Mouse (Mus musculus) megakaryocyte-erythroid progenitor cell, adult 5-6 weeks (primary cell): ENCODE results near the gene Mylk. TPM values are rescaled to one million over a fixed set of nuclear protein-coding genes. Genes with fewer than 3 reads are reported as not detected.
A peak's percentile ranks its signal among the peaks of the same experiment; 100 is the strongest.

Experiments
- ATAC-seq: replicated peaks from 2 replicates; pipeline ENCODE4 v1.8.0; 2016; ENCODE audit warnings: mild to moderate bottlenecking, inconsistent platforms; ENCODE audit not compliant: severe bottlenecking, poor library complexity, low FRiP score, low TSS enrichment
- total RNA-seq, 2 experiments: library from RNA; stranded (forward) in 1 of 2; stranded (reverse) in 1 of 2; fragments of 200-1000, 215-1000 nt in 1 of 2; fragments of >200 nt in 1 of 2; fragmentation: Nextera tagmentation in 1 of 2; gene quantifications; 2 replicates each; pipeline ENCODE4 v1.2.3; 2014 to 2017

Gene Mylk
- total RNA-seq, 2 experiments from 2014 or later, result 1.6 to 2.4 TPM

DNA sequence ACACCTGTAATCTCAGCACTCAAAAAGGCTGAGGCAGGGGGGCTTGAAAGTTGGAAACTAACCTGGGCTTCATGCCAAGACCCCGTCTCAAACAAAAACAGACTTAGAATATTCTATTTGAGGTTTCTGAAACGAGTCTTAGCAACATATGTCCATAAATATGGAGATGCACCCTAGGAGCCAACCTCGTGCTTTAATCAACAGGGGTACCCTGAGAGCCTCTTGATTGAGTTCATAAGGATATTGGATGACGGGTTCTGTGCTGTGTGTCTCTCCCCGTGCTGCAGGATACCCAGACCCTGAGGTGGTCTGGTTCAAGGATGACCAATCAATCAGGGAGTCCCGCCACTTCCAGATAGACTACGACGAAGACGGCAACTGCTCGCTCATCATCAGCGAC, 255.0 kb downstream of the Mylk start:
- no peak for ATAC-seq

- ATAC-seq, result no peak
Measured at GRCm38 (mm10) chr16:35000923-35001560, 256.0 kb downstream of the Mylk start.

GRCm38 (mm10) chr16:35004356-35004755, 259.3 kb downstream of the Mylk start:
- no peak for ATAC-seq

GRCm38 (mm10) chr16:35004756-35005155, 259.7 kb downstream of the Mylk start:
- ATAC-seq, result no peak

- ATAC-seq, result no peak
Measured at GRCm38 (mm10) chr16:35006251-35006650, 261.2 kb downstream of the Mylk start.

DNA sequence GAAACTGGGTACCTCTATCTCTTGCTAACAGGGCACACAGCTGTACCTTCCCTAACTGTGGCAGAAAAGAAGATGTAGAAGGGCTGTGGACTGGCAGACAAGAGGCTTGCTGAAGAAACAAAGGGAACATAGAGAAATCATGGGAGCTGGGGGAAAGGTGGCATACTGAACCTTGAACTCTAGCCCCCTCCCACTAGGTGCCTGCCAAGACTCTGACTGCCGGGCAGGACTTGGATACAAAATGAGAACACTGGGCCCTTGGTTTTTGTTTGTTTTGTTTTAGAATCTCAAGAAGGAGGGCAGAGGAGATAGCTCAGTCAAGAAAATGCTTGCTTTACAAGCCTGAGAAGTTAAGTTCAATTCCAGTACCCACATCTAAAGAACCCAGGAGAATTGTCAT, 262.4 kb downstream of the Mylk start:
- ATAC-seq, result no peak

DNA sequence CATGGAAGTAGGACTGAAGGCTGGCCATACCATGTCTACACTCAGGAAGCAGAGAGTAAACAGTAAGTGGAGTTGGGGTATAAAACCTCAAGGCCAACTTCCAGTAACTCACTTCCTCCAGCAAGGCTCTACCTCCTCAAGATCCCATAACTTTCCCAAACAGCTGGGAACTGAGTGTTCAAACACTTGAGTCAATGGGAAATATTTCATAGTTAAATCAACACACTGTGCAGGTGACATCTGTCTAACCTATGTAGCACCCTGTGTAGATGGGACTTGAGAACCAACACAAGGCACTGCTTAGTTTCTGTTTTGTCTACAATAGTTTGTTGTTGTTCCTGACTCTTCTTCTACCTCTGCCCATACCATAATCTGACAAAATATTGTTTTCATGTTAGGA, 263.4 kb downstream of the Mylk start:
- ATAC-seq, result no peak

DNA sequence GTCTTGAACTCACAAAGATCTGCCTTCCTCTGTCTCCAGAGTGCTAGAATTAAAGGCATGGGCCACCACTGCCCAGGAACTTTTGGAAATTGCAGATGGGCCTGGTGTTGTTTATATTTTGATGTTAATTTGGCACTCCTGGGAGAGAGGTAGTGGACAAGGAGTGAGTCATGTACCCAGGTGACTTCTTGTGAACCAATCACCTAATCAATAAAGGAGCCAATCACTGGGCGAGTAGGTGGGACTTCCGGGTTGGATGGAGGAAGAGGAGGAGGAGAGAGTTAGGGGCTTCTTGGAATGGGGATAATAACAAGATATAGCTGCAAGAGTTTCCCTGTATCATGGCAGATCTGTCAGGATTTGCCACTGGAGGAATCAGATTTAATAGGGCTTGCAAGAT, 268.5 kb downstream of the Mylk start:
- no peak for ATAC-seq

DNA sequence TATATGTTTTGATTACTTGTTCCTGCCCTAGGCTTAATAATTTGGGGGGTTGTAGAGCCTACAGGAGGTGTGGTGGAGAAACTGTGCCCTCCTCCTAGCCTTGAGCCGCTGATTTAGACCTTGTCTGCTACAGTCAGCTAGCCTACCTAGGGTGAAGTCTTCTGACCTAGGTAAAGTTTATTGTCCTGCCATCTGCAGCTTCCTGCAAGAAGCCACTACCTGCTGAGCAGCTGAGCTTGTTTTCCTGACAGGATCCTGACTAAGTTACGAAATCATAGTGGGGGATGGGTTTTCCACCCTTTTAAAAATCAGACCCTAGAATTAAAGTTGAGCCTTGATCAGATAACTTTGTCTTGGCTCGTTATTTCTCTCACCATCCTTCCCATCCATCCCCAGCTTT, 271.5 kb downstream of the Mylk start:
- ATAC-seq, result no peak

GRCm38 (mm10) chr16:35018470-35018974, 273.5 kb downstream of the Mylk start:
- ATAC-seq, result no peak

GRCm38 (mm10) chr16:35021903-35022241, 276.9 kb downstream of the Mylk start:
- ATAC-seq, result no peak

- ATAC-seq, result peak; percentile 99
Measured at GRCm38 (mm10) chr16:35022242-35023137, 277.5 kb downstream of the Mylk start, which contains the start of gene Hacd2. Hacd2 (plus strand) TSS chr16:35022428.

DNA sequence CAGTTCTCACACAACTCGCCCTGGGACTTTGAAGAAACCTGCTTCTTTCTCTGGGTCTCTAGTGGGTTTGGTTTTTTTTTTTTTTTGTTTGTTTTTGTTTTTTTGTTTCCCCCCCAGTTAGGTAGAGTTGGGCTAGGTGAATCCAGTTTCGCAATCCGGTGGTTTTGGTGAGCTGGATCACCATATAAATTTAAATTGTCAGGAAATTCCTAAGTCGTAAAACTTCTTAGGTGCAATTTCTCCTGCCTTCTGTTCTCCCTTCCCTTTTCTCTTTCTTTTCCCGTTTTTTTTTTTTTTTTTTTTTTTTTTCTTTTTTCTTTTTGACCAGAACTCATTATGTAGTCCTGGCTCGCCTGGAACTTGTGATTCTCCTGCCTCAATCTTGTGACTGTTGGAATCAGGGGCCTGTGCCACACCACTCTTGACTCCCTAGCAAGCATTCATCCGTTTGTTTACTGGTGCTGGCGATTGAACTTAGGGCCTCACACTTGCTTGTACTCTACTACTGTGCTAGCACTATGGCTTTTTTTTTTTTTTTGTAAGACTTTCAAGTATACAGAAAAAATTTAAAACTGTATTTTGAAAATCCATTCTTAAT, 278.2 kb downstream of the Mylk start:
- no peak for ATAC-seq

DNA sequence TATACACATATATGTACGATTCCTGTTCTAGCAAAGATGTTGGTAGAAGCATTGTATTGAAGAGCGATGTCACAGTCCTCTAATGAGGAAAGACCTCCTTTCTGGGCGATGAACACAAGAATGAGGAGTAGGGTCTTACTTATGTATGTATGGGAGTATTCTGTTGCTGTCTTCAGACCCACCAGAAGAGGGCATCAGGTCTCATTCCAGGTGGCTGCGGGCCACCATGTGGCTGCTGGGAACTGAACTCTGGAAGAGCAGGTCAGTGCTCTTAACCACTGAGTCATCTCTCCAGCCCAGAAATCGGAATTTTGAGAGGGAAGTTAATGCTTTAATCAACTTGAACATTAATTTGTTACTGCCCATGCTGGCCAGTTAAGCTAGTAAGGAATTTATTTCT, 279.3 kb downstream of the Mylk start:
- no peak for ATAC-seq

- no peak for ATAC-seq
Measured at GRCm38 (mm10) chr16:35025347-35025746, 280.3 kb downstream of the Mylk start.

DNA sequence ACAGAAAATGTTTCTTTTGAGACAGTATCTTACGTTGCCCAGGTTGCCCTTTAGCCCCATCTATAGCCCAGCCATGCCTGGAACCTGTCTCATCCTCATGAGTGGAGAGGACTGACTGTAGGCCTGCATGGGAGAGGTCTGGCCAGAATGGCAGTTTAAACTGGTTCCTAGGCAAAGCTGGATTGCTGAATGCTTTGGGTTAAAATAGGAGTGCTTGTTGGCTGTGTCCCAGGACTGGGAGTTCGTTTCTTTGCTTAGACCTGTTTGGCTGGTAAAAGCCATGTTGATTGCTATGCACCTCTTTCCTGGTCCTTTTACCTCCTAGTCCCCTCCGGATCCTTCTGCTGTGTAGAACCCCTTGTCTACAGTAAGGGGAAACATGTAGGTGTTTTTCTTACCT, 288.2 kb downstream of the Mylk start:
- no peak for ATAC-seq

- ATAC-seq, result no peak
Measured at GRCm38 (mm10) chr16:35033809-35034577, 289.0 kb downstream of the Mylk start.

DNA sequence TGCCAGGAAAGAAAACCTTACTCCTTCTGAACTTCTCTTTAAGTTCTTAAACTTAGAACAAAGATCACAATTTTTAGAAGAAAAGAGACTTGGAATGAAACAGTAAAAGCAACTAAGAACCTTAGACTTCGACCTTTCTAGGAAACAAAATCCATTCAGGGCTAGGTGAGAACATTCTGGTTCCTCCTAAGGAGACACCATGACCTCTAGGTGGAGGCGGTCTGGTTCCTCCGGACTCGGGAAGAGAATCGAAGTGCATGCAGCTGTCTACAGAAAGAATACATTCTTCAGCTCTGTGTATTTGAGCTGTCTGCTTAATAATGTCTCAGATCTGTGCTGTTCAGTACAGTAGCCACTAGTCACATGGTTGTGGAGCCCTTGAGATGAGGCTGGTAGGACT, 290.0 kb downstream of the Mylk start:
- ATAC-seq, result no peak

- ATAC-seq, result no peak
Measured at GRCm38 (mm10) chr16:35036754-35037153, 291.7 kb downstream of the Mylk start.
